Mouse (Mus musculus): ENCODE results near the gene Hoxd13. TPM values are rescaled to one million over a fixed set of nuclear protein-coding genes. Genes with fewer than 3 reads are reported as not detected.

The Hoxd13 gene
- total RNA-seq, 2 experiments from 2014 or later: not detected

Other genes with a start within 250 kb of the Hoxd13 start
- 30.8 and 34.9 TPM in 2 replicates for gene Lnpk, start 88.9 kb upstream of the Hoxd13 start, total RNA-seq (2015)
- 42.6 and 42.8 TPM in 2 replicates for gene Lnpk, start 88.9 kb upstream of the Hoxd13 start, total RNA-seq (2017)
- gene Evx2, start 8.8 kb upstream of the Hoxd13 start, total RNA-seq (2015): not detected in 2 replicates
- gene Evx2, start 8.8 kb upstream of the Hoxd13 start, total RNA-seq (2017): not detected in 2 replicates
- gene Hoxd12, start 6.7 kb downstream of the Hoxd13 start, total RNA-seq (2015): not detected in 2 replicates
- not detected in 2 replicates for gene Hoxd12, start 6.7 kb downstream of the Hoxd13 start, total RNA-seq (2017)
- not detected in 2 replicates for gene Hoxd11, start 11.2 kb downstream of the Hoxd13 start, total RNA-seq (2015)
- not detected in 2 replicates for gene Hoxd11, start 11.2 kb downstream of the Hoxd13 start, total RNA-seq (2017)
- not detected in 2 replicates for gene Hoxd10, start 23.6 kb downstream of the Hoxd13 start, total RNA-seq (2015)
- not detected in 2 replicates for gene Hoxd10, start 23.6 kb downstream of the Hoxd13 start, total RNA-seq (2017)
- gene Hoxd9, start 29.4 kb downstream of the Hoxd13 start, total RNA-seq (2015): not detected in 2 replicates
- gene Hoxd9, start 29.4 kb downstream of the Hoxd13 start, total RNA-seq (2017): not detected in 2 replicates
- not detected in 2 replicates for gene Hoxd8, start 36.3 kb downstream of the Hoxd13 start, total RNA-seq (2015)
- not detected in 2 replicates for gene Hoxd8, start 36.3 kb downstream of the Hoxd13 start, total RNA-seq (2017)
- gene Hoxd3, start 43.6 kb downstream of the Hoxd13 start, total RNA-seq (2015): not detected in 2 replicates
- not detected in 2 replicates for gene Hoxd3, start 43.6 kb downstream of the Hoxd13 start, total RNA-seq (2017)
- gene Hoxd4, start 43.6 kb downstream of the Hoxd13 start, total RNA-seq (2015): not detected in 2 replicates
- not detected in 2 replicates for gene Hoxd4, start 43.6 kb downstream of the Hoxd13 start, total RNA-seq (2017)
- gene Gm28230, start 58.4 kb downstream of the Hoxd13 start, total RNA-seq (2015): not detected in 2 replicates
- gene Gm28230, start 58.4 kb downstream of the Hoxd13 start, total RNA-seq (2017): not detected in 2 replicates
- not detected in 2 replicates for gene Hoxd1, start 94.7 kb downstream of the Hoxd13 start, total RNA-seq (2015)
- not detected in 2 replicates for gene Hoxd1, start 94.7 kb downstream of the Hoxd13 start, total RNA-seq (2017)
- gene Mtx2, start 157.5 kb downstream of the Hoxd13 start, total RNA-seq (2015): 68.4 and 75.0 TPM in 2 replicates
- 22.2 and 29.0 TPM in 2 replicates for gene Mtx2, start 157.5 kb downstream of the Hoxd13 start, total RNA-seq (2017)